Mouse (Mus musculus) limb, embryonic 15.5 days (tissue): ENCODE measurements around the gene 6030458C11Rik. TPM values are rescaled to one million over a fixed set of nuclear protein-coding genes. Genes with fewer than 3 reads are reported as not detected.
A peak's percentile ranks its signal among the peaks of the same experiment; 100 is the strongest.

Experiments
- ATAC-seq: fragments of 200-750 bp; cut with Nextera tagmentation; 2 replicates; pipeline ENCODE4 v1.8.0; 2017; ENCODE audit warnings: low read depth, moderate TSS enrichment; ENCODE audit not compliant: insufficient number of reproducible peaks, low FRiP score, low TSS enrichment
- H3K27ac ChIP-seq: fragments of 300-500 bp; sonication (generic); 2 replicates; pipeline ENCODE4 v1.5.1; 2015; ENCODE audit warnings: moderate library complexity, mild to moderate bottlenecking, inconsistent platforms
- H3K27me3 ChIP-seq: fragments of 300-500 bp; sonication (generic); 2 replicates; pipeline ENCODE4 v1.6.1; 2015; ENCODE audit warnings: inconsistent platforms
- H3K36me3 ChIP-seq: fragments of 300-500 bp; sonication (generic); 2 replicates; pipeline ENCODE4 v1.6.1; 2015; ENCODE audit warnings: inconsistent platforms
- H3K4me1 ChIP-seq: fragments of 300-500 bp; sonication (generic); 2 replicates; pipeline ENCODE4 v1.6.1; 2015; ENCODE audit warnings: inconsistent platforms
- H3K4me2 ChIP-seq: fragments of 300-500 bp; sonication (generic); 2 replicates; pipeline ENCODE4 v1.6.1; 2015; ENCODE audit warnings: mild to moderate bottlenecking, inconsistent platforms
- H3K4me3 ChIP-seq: fragments of 300-500 bp; sonication (generic); 2 replicates; pipeline ENCODE4 v1.5.1; 2015; ENCODE audit warnings: mild to moderate bottlenecking, inconsistent platforms
- H3K9ac ChIP-seq: fragments of 300-500 bp; sonication (generic); 2 replicates; pipeline ENCODE4 v1.6.1; 2015; ENCODE audit warnings: inconsistent platforms
- H3K9me3 ChIP-seq: fragments of 300-500 bp; sonication (generic); 2 replicates; pipeline ENCODE4 v1.6.1; 2016; ENCODE audit warnings: inconsistent platforms
- WGBS: fragments of 180-500 bp; shearing (Covaris S2); methylation state at CpG from one replicate; pipeline ENCODE4 v1.1.7; 2015; 5-methylcytosine and 5-hydroxymethylcytosine counted together
- polyA plus RNA-seq: library from polyadenylated mRNA; unstranded; fragments of >200 nt; fragmentation: Nextera tagmentation; extraction: Ambion mirVana; gene quantifications from 2 replicates; pipeline ENCODE4 v1.2.1, GENCODE M21; 2015

The 6030458C11Rik gene
- polyA plus RNA-seq: 31.3 and 34.3 TPM in 2 replicates

DNA sequence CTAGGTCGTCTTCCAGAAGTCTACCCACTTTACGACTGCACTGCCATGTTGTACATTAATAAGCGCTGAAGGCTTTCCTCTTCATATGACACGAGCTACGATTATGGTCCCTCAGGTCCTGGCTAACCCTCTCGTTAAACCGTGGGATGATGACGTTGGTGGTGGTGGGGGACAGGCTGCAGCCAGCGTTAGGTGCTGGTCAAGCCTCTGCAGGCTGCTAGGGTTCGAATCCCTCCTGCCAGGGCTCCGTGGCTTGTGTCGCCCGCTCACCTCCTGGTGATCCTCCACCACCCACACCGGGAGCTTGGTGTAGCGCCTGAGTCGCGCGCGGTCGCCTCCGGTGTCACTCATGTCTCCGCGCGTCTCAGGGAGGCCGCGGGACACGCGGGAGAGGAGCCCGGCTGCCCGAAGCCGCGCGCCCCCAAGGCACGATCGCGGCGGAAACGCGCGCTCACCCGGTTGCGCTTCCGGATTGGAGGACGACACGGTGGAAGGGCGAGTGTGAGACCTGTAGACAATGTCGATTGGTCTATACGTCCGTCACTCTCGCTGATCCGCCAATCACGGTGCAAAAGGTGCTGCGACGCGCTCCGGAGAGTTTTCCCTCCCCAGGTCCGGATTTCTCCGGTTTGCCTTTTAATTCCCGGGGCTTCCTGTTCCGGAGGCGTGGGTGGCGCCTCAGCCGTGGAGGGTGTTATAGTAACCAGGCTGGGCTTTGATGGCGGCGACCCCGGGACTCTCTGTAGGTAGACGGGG is at the start of gene 6030458C11Rik, which contains the start of gene Drosha:
Gene 6030458C11Rik, minus strand, starts transcription at position 453 of the 756 bp plus-strand sequence.
Gene Drosha, plus strand, starts transcription at position 619 of the 756 bp plus-strand sequence.
- Histone ChIP-seq H3K4me2 (peak within 1 kb of the TSS; percentile 69), H3K9ac (peak within 1 kb of the TSS; percentile 85), H3K4me3 (peak within 1 kb of the TSS; percentile 93), H3K27me3 (no peaks in the 10 kb centered on the region), H3K4me1 (peaks cover 16% of the 10 kb centered on the region), H3K27ac (peak within 1 kb of the TSS; percentile 79), H3K36me3 (peaks cover 46% of the 10 kb centered on the region), H3K9me3 (no peaks in the 10 kb centered on the region)
- under 1% methylated on average over 67 of the region's 67 CpGs for WGBS
- peak; percentile 99 for ATAC-seq

DNA sequence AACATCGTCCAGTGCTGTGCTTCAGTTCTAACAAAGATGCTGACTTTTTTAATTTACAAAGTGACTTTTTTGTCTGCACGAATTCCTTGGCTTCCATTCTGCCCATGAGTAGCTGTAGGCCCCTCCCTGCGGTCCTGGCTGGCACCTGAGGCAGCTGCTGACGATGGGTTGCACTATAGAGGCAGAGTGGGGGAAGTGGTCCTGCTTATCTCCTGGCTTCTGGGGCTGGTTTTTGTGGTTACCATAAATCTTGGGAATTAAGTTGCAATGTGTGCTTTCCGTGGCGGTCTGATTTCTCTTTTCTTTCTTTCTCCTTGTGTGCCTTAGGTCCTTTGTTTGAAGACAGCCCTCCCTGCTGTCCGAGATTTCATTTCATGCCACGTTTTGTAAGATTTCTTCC is 42.8 kb upstream of the 6030458C11Rik start:
- 65% methylated on average over 8 of the region's 8 CpGs for WGBS
- Histone ChIP-seq H3K9me3 (no peaks in the 10 kb centered on the region), H3K4me1 (no peaks in the 10 kb centered on the region), H3K27me3 (no peaks in the 10 kb centered on the region), H3K4me3 (no peak overlapping the region), H3K36me3 (peaks cover 48% of the 10 kb centered on the region), H3K27ac (no peak overlapping the region), H3K4me2 (no peak overlapping the region), H3K9ac (no peak overlapping the region)
- ATAC-seq: no peak

GRCm38 (mm10) chr15:12865595-12866314 is 41.3 kb upstream of the 6030458C11Rik start:
- ATAC-seq: no peak
- WGBS: 72% methylated on average over 7 of the region's 7 CpGs

GRCm38 (mm10) chr15:12863669-12864068 is 39.2 kb upstream of the 6030458C11Rik start:
- Histone ChIP-seq H3K4me1 (no peaks in the 10 kb centered on the region), H3K9me3 (no peaks in the 10 kb centered on the region), H3K9ac (no peak overlapping the region), H3K4me2 (no peak overlapping the region), H3K27me3 (no peaks in the 10 kb centered on the region), H3K36me3 (peaks cover 51% of the 10 kb centered on the region), H3K4me3 (no peak overlapping the region), H3K27ac (no peak overlapping the region)
- no peak for ATAC-seq
- WGBS: 25% methylated on average over 1 of the region's 1 CpGs

More at GRCm38 (mm10) chr15:12865595-12866314, 41.3 kb upstream of the 6030458C11Rik start:
- no peaks in the 10 kb centered on the region for H3K27me3 ChIP-seq
- H3K4me3 ChIP-seq: no peak overlapping the region
- H3K4me2 ChIP-seq: no peak overlapping the region
- no peaks in the 10 kb centered on the region for H3K9me3 ChIP-seq
- H3K4me1 ChIP-seq: no peaks in the 10 kb centered on the region
- no peak overlapping the region for H3K9ac ChIP-seq
- H3K27ac ChIP-seq: no peak overlapping the region
- H3K36me3 ChIP-seq: peaks cover 47% of the 10 kb centered on the region

- Histone ChIP-seq H3K4me1 (no peaks in the 10 kb centered on the region), H3K36me3 (peaks cover 57% of the 10 kb centered on the region), H3K4me2 (no peak overlapping the region), H3K27me3 (no peaks in the 10 kb centered on the region), H3K4me3 (no peak overlapping the region), H3K27ac (no peak overlapping the region), H3K9me3 (no peaks in the 10 kb centered on the region), H3K9ac (no peak overlapping the region)
- 56% methylated on average over 3 of the region's 3 CpGs for WGBS
- no peak for ATAC-seq
Observed at GRCm38 (mm10) chr15:12862061-12862460, 37.6 kb upstream of the 6030458C11Rik start.

GRCm38 (mm10) chr15:12858645-12859044 is 34.2 kb upstream of the 6030458C11Rik start:
- 90% methylated on average over 3 of the region's 3 CpGs for WGBS
- Histone ChIP-seq H3K27ac (no peak overlapping the region), H3K36me3 (peaks cover 71% of the 10 kb centered on the region), H3K9ac (no peak overlapping the region), H3K9me3 (no peaks in the 10 kb centered on the region), H3K27me3 (no peaks in the 10 kb centered on the region), H3K4me3 (no peak overlapping the region), H3K4me1 (no peaks in the 10 kb centered on the region), H3K4me2 (no peak overlapping the region)
- ATAC-seq: no peak

DNA sequence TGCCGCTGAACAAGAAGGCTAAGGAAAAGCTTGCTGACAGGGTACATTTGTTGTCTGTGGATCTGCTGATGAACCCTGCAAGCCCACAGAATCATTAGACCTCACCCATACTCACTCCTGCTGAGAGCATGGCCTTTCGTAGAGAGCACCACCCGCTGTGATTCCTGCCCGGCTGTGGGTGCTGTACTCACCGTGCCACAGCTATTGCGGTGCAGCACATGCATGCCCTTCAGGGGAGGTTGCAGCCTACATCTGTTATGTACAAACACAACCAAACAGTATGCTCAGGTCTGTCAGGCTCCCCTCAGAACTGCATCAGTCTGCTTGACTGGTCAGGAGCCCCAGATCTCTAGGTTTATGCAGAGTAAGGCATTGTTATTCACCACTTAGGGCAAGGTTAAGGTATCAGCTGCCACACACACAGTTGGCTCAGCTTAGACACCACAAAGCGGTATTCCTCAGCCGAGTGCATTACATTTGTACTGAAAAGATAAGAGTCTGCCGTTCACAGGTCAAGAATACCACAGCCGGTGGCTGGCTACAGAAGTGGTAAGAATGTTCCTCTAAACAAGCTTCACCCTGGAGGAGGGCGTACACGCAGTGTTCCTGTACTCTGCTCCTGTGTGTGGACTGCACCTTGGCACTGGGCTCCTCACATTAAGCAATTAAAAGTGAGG is 33.5 kb upstream of the 6030458C11Rik start:
- no peaks in the 10 kb centered on the region for H3K4me1 ChIP-seq
- H3K27ac ChIP-seq: no peak overlapping the region
- no peak overlapping the region for H3K4me2 ChIP-seq
- H3K27me3 ChIP-seq: no peaks in the 10 kb centered on the region
- no peak for ATAC-seq
- peaks cover 74% of the 10 kb centered on the region for H3K36me3 ChIP-seq
- no peak overlapping the region for H3K4me3 ChIP-seq
- H3K9ac ChIP-seq: no peak overlapping the region
- WGBS: 95% methylated on average over 12 of the region's 12 CpGs
- no peaks in the 10 kb centered on the region for H3K9me3 ChIP-seq

DNA sequence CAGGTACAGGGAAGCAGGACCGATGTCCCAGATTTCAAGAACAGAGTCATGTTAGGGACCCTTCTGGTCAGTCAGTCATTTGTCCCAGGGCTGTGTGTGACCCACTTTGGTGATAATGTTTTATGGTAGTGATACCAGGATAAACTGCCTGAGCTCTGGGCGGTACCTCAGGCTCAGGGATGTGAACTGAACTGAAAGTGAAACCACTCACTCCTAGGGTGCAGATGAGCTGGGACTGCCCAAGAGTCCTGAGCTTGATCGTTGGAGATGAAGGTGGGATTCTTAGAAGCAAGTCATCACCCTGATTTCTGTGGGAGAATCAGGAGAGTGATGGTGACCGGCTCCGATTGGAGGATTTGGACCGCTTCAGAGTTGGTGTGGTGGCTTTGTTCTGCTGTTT is 32.3 kb upstream of the 6030458C11Rik start:
- peaks cover 80% of the 10 kb centered on the region for H3K36me3 ChIP-seq
- H3K27ac ChIP-seq: no peak overlapping the region
- H3K9me3 ChIP-seq: no peaks in the 10 kb centered on the region
- 98% methylated on average over 6 of the region's 6 CpGs for WGBS
- no peak overlapping the region for H3K9ac ChIP-seq
- ATAC-seq: no peak
- H3K27me3 ChIP-seq: no peaks in the 10 kb centered on the region
- no peak overlapping the region for H3K4me3 ChIP-seq
- no peak overlapping the region for H3K4me2 ChIP-seq
- H3K4me1 ChIP-seq: no peaks in the 10 kb centered on the region

GRCm38 (mm10) chr15:12853471-12853870 is 29.0 kb upstream of the 6030458C11Rik start:
- Histone ChIP-seq H3K4me1 (no peaks in the 10 kb centered on the region), H3K9me3 (no peaks in the 10 kb centered on the region), H3K9ac (no peak overlapping the region), H3K27me3 (no peaks in the 10 kb centered on the region), H3K36me3 (peaks cover 76% of the 10 kb centered on the region), H3K4me3 (no peak overlapping the region), H3K27ac (no peak overlapping the region), H3K4me2 (no peak overlapping the region)
- ATAC-seq: no peak
- 90% methylated on average over 8 of the region's 8 CpGs for WGBS

GRCm38 (mm10) chr15:12849373-12849772 is 24.9 kb upstream of the 6030458C11Rik start:
- Histone ChIP-seq H3K27me3 (no peaks in the 10 kb centered on the region), H3K4me3 (no peak overlapping the region), H3K4me2 (no peak overlapping the region), H3K4me1 (no peaks in the 10 kb centered on the region), H3K27ac (no peak overlapping the region), H3K9ac (no peak overlapping the region), H3K9me3 (no peaks in the 10 kb centered on the region), H3K36me3 (peaks cover 75% of the 10 kb centered on the region)
- ATAC-seq: no peak
- whole genome bisulfite sequencing: 75% methylated on average over 4 of the region's 4 CpGs

GRCm38 (mm10) chr15:12848196-12848975 is 23.9 kb upstream of the 6030458C11Rik start:
- no peak overlapping the region for H3K4me3 ChIP-seq
- H3K9me3 ChIP-seq: no peaks in the 10 kb centered on the region
- H3K36me3 ChIP-seq: peaks cover 74% of the 10 kb centered on the region
- no peak overlapping the region for H3K4me2 ChIP-seq
- no peak overlapping the region for H3K27ac ChIP-seq
- no peaks in the 10 kb centered on the region for H3K27me3 ChIP-seq
- ATAC-seq: peak; percentile 67; the same call in 1 of the 2 replicates
- WGBS: 67% methylated on average over 11 of the region's 11 CpGs
- no peaks in the 10 kb centered on the region for H3K4me1 ChIP-seq
- H3K9ac ChIP-seq: no peak overlapping the region
